Mouse (Mus musculus) adrenal gland, postnatal 10 days (tissue): ENCODE measurements around the gene Crygb. TPM values are rescaled to one million over a fixed set of nuclear protein-coding genes. Genes with fewer than 3 reads are reported as not detected.
A peak's percentile ranks its signal among the peaks of the same experiment; 100 is the strongest.

ENCODE experiments used
- DNase-seq: peaks from one replicate; pipeline ENCODE4 v3.0.0; 2021; ENCODE audit warnings: mixed read lengths
- long read RNA-seq, 2 experiments: library from polyadenylated mRNA; stranded (forward); transcript quantifications; one replicate each; pipeline ENCODE4 v2.0.0; 2021
- total RNA-seq, 2 experiments: library from RNA; stranded (reverse); gene quantifications; 2 replicates each; pipeline ENCODE4 v1.2.3; 2021

Crygb gene
- total RNA-seq: not detected
- long read RNA-seq, experiment 1: 0 reads
- long read RNA-seq, experiment 2: 0 reads

DNA sequence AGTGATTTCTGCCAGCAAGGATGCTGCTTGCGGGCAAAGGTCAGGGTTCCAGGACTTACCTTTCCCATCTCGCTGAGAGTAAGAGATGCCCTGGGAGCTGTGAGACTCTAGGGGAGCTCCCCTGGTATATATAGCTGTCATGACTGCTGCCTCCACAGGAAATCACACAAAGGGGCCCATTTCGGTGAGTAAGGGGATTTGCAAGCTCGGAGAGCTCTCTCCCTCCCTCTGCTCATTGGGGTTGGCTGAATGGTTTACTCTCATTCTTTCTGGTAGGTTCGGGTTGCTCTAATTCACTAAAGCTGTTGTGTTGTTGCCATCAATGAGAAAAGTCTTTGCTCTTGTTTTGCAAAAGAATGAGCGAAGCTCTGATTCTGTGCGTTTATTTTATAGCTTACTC is at the start of gene Crygb:
TSS of gene Crygb (minus strand) at position 101 of the 400 bp plus-strand sequence.
- no peak for DNase-seq

DNA sequence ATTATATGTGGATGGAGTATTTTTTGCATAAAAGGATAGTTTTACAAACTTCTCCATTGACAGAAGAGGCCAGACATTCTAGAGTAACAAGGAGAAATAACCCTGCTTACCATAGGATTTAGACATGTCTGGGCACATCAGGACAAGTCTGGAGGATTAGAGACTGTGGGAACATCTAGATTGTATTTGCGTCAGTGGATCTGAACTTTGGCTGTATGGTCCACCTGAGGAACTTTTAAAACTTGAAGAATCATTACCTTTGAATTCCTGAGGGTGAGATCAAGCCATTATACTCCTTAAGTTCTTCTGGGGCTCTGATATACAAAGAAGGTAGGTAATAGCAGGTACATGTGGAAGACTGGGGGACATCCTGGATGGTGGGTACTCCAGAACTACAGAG is 49.6 kb upstream of the Crygb start:
- no peak for DNase-seq

GRCm38 (mm10) chr1:65130226-65130625 is 48.1 kb upstream of the Crygb start:
- DNase-seq: no peak

DNA sequence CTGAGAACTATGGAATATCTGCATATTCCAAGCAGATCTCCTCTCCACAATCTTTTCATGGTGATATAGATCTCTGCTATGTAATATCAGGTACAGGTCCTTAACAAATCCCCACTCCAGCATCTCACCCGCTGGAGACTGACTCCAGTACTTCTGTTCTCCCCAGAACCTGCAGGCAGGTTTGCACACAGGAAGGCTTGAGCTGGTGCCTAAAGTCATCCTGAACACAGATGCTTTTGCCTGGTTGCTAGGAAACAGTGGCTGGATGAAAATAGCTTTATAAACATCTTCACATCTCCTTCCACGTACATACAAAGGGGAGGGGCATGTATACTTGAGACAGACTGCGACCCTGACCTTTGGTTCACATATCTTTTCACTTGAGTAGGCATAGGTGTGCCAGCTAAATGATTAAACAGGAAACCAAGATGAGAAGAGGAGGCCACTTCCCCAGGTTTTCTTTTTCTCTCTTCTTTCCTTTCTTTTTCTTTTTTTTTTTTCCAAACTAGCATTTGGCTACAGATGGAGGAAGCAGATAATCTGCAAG is 47.6 kb upstream of the Crygb start:
- no peak for DNase-seq

- DNase-seq: no peak
Observed at GRCm38 (mm10) chr1:65122574-65123372, 40.7 kb upstream of the Crygb start, which contains the start of gene D630023F18Rik. Gene D630023F18Rik (minus strand): TSS chr1:65123214.

GRCm38 (mm10) chr1:65119438-65119837 is 37.4 kb upstream of the Crygb start, which contains the start of gene Gm28845:
Gene Gm28845 (minus strand): TSS chr1:65119558.
- DNase-seq: no peak

GRCm38 (mm10) chr1:65118150-65118913 is 36.2 kb upstream of the Crygb start:
- DNase-seq: no peak

DNA sequence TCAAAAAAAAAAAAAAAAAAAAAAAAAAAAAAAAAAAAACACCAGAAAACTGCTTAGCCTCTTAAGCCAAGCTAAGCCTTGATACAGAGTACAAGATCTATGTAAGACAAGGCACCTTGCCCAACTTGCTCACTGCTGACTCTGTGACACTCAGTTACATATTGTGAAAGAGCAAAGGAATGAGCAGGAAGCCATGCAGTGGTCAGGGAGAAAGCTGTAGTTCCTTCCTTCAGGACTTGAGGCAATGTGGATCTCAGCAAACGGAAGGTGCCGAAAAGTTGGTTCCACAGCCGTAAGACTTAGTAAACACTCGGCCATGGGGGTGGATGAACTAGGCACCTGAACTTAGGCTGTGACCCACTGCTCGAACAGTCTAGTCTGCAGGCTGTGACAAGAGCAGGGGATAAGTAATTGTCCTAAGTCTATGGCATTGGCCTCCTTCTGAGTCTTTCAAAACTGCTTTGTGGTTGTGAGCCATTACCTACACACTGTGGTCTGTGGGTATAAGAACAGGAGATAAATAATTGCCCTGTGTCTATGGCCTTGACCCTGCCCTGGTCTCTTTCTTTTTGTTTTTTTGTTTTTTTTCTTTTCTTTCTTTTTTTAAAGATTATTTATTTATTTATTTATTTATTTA is 31.6 kb upstream of the Crygb start:
- DNase-seq: peak; percentile 43

DNA sequence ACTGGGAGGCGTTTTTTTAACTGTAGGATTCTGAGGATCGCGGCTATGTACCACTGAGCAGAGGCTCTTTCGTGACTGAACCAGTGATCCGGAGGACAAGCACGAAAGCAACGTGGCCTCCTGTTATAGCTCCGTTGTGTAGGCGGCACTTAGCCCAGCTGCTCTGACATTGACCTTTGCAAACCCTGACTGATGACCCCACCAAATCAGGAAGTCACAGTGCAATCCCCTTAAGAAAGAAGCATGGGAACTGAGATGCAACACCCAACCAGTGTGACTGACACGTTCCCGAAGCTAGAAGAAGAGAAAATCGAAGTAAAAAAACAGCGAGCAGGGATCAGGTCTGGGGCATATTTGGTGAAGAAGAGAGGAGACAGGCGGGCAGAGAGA is 30.7 kb upstream of the Crygb start:
- peak; percentile 28 for DNase-seq

DNA sequence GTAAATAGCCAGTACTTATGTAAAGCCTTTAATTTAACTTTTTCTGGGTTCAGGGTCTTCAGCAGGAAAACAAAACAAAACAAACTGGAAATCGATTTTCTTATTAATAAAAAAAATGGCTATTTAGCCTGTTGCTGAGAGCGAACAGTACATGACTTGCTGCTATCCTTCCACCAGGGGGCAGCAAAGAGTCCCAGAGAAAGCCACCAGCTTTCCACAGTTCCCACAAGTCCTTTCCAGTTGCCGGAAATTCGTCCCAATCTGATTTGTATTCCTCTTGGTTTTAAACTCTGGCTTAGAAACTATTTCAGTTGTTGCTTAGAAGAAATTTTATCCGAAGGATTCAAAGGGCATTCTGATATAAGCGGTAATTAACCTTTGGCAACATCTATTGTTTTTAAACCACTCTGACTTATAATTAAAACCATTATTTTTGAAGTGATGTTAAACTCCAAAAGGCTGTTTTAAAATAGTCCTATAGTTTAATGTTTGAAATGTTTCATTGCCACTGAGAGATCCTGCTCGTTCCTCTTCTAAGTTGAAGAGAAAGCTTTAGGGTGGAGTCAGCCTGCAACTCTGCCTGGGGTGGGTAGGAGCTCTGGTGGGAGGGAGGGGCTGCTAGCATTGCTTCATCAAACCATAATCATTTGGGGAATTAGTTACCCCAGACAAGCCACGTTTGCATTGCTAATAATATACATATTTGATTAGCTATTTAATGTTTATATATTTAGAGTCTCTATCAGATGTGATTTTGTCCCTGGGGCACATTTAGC is 30.1 kb upstream of the Crygb start:
- DNase-seq: peak; percentile 86

GRCm38 (mm10) chr1:65109756-65110435 is 27.8 kb upstream of the Crygb start:
- no peak for DNase-seq

DNA sequence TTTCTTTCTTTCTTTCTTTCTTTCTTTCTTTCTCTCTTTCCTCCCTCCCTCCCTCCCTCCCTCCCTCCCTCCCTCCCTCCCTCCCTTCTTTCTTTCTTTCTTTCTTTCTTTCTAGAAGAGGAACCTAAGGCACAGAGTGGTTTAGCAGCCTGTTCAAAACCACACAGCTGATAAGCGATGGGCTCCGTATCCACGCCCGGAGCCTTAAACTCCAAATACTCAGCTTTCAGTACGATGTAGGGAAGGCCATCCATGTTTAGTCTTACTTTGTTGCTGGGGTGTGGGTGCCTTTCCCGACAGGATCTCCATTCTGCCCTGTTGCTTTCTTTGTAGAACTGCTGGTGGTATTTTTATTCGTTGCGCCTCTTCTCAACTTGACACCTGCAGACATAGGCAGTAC is 27.1 kb upstream of the Crygb start:
- DNase-seq: no peak

GRCm38 (mm10) chr1:65107654-65108279 is 25.7 kb upstream of the Crygb start:
- no peak for DNase-seq

GRCm38 (mm10) chr1:65103273-65103672 is 21.2 kb upstream of the Crygb start, which contains the start of gene Cryga:
Gene Cryga (minus strand): TSS chr1:65103373.
- DNase-seq: no peak

GRCm38 (mm10) chr1:65096953-65097352 is 14.9 kb upstream of the Crygb start:
- DNase-seq: no peak

- DNase-seq: no peak
Observed at GRCm38 (mm10) chr1:65091566-65091965, 9.5 kb upstream of the Crygb start.

GRCm38 (mm10) chr1:65090370-65090769 is 8.3 kb upstream of the Crygb start:
- DNase-seq: peak; percentile 67

- DNase-seq: no peak
Observed at GRCm38 (mm10) chr1:65088567-65089356, 6.7 kb upstream of the Crygb start.

- no peak for DNase-seq
Observed at GRCm38 (mm10) chr1:65075607-65076006, 6.5 kb downstream of the Crygb start.

GRCm38 (mm10) chr1:65073589-65073988 is 8.5 kb downstream of the Crygb start, which contains the start of gene Crygc:
Gene Crygc (minus strand): TSS chr1:65073689.
- no peak for DNase-seq
